Mouse (Mus musculus) liver, embryonic 14.5 days (tissue): ENCODE results near the gene Pbx1. TPM values are rescaled to one million over a fixed set of nuclear protein-coding genes. Genes with fewer than 3 reads are reported as not detected.

Source experiments
- ATAC-seq: fragments of 200-750 bp; cut with Nextera tagmentation; 2 replicates; pipeline ENCODE4 v1.8.0; 2017; ENCODE audit warnings: moderate number of reproducible peaks, mild to moderate bottlenecking, moderate library complexity; ENCODE audit not compliant: insufficient read depth
- DNase-seq, 3 experiments: peaks; one replicate each; pipeline ENCODE4 v3.0.0-alpha.2; 2012 to 2013; ENCODE audit warnings: low read depth in 3 of 3, low spot score in 3 of 3
- H3K27ac ChIP-seq: fragments of 300-500 bp; sonication (generic); 2 replicates; pipeline ENCODE4 v1.5.1; 2014; ENCODE audit warnings: moderate library complexity, mild to moderate bottlenecking, control low read depth, inconsistent platforms
- H3K27me3 ChIP-seq: fragments of 300-500 bp; sonication (generic); 2 replicates; pipeline ENCODE4 v1.6.1; 2014; ENCODE audit warnings: mild to moderate bottlenecking, low read length, moderate library complexity; ENCODE audit not compliant: control insufficient read depth, insufficient read depth
- H3K36me3 ChIP-seq: fragments of 300-500 bp; sonication (generic); replicated peaks from 2 replicates; pipeline ENCODE4 v1.6.1; 2014; ENCODE audit warnings: low read depth; ENCODE audit not compliant: control insufficient read depth, insufficient read depth
- H3K4me1 ChIP-seq, 2 experiments: fragments of 200-500 bp in 1 of 2; fragments of 300-500 bp in 1 of 2; sonication (generic) in 1 of 2; replicated peaks; 2 replicates each; pipeline ENCODE4 v1.6.1; 2012 to 2014; ENCODE audit warnings: antibody characterized with exemption in 1 of 2, inconsistent platforms in 1 of 2, low read length in 1 of 2; ENCODE audit not compliant: control insufficient read depth in 2 of 2, insufficient read depth in 2 of 2
- H3K4me2 ChIP-seq: fragments of 300-500 bp; sonication (generic); 2 replicates; pipeline ENCODE4 v1.6.1; 2014; ENCODE audit warnings: low read depth, mild to moderate bottlenecking, control low read depth, moderate library complexity
- H3K4me3 ChIP-seq, 2 experiments: fragments of 200-500 bp in 1 of 2; fragments of 300-500 bp in 1 of 2; sonication (generic) in 1 of 2; 2 replicates each; pipeline ENCODE4 v1.5.1; 2012 to 2014; ENCODE audit warnings: low read depth in 2 of 2, low read length in 2 of 2, mild to moderate bottlenecking in 2 of 2, control low read depth in 1 of 2, inconsistent platforms in 1 of 2, moderate library complexity in 1 of 2; ENCODE audit not compliant: insufficient read depth in 1 of 2
- H3K9ac ChIP-seq: fragments of 300-500 bp; sonication (generic); replicated peaks from 2 replicates; pipeline ENCODE4 v1.6.1; 2014; ENCODE audit warnings: mild to moderate bottlenecking, control low read depth, moderate library complexity
- H3K9me3 ChIP-seq: fragments of 300-500 bp; sonication (generic); 2 replicates; pipeline ENCODE4 v1.6.1; 2016; ENCODE audit warnings: low read length, mixed read lengths; ENCODE audit not compliant: control insufficient read depth
- CTCF ChIP-seq: IDR thresholded peaks from 2 replicates; pipeline ENCODE4 v1.5.1; 2016; ENCODE audit warnings: antibody characterized with exemption, low read depth, control low read depth
- EP300 ChIP-seq: IDR thresholded peaks from 2 replicates; pipeline ENCODE4 v1.6.1; 2016; ENCODE audit warnings: antibody characterized with exemption, low read depth
- WGBS: fragments of 180-500 bp; shearing (Covaris S2); extraction: QIAGEN DNeasy Blood & Tissue Kit; methylation state at CpG from one replicate; pipeline ENCODE4 v1.1.7; 2014; ENCODE audit not compliant: insufficient replicate concordance; 5-methylcytosine and 5-hydroxymethylcytosine counted together
- polyA plus RNA-seq, 2 experiments: library from polyadenylated mRNA; depleted of rRNA in 1 of 2; stranded (reverse) in 1 of 2; unstranded in 1 of 2; fragments of >200 nt; fragmentation: Nextera tagmentation in 1 of 2; extraction: Ambion mirVana in 1 of 2; gene quantifications; 2 replicates each; pipeline versions ENCODE4 v1.2.1 to v1.2.3; 2012 to 2014

Pbx1 gene
- polyA plus RNA-seq, 2 experiments, result 1.7 to 2.7 TPM

DNA sequence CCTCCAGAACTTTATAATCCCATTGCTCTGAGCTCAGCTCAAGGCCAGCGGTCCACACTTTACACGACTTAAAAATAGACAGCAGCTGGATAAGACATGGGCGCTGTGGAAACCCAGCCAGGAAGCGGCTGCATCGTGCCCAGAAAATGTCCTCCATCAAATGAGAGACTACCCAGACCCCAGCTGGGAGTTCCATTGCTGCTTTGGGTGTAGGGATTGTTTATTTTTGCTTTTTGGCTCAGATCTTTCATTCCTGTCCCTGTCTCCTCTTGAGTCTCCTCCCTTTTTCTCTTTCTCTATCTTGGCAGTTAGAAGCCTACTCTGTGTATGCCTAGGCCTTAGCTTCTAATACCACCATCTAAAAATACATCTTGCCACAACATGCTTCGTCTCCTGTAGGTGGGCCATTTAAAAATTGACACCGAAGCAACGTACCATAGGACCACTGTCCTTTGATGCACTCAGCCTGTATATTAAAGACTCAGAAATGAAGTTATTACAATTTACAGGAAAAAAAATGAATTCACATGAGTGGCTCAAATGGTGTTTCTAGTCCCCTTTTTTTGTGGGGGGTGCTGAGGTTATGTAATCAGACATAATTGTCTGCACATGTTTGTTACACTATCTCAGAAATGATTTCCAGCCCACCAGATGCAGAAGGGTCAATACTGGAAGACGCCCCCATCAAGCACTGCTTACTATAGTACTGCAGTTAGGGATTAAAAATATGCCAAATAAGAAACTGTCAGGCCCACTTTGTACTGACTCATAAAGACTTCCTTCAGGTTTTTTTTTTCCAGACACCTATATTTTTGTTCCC lies 251.2 kb downstream of the Pbx1 start:
- 71% methylated on average over 9 of the region's 9 CpGs for WGBS
- Histone ChIP-seq H3K9ac (no peak overlapping the region), H3K27ac (no peak overlapping the region), H3K9me3 (no peaks in the 10 kb centered on the region), H3K4me3 (no peak overlapping the region), H3K27me3 (no peaks in the 10 kb centered on the region), H3K4me2 (no peak overlapping the region), H3K4me1 (no peaks in the 10 kb centered on the region), H3K36me3 (no peaks in the 10 kb centered on the region)
- ATAC-seq, result no peak
- no peak for DNase-seq
- TF ChIP-seq CTCF (no peak), EP300 (no peak)

DNA sequence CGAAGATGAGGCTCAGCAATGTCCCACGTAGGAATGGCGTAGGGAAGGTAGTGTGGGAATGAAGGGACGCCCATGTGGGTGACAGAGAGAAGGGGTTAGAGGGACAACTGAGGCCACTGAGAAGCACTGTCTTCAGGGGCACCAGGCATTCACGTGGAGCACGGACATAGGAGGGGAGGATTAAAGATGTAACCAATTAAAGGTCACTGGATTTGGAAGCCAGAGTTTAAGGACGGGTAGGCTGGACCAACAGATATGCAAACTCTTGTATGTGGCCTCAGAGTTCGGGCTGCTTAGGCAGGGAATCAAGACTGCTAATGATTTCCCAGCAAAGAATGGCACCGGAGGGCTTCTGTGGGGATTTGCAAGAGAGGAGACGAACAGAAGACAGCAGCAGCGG lies 252.4 kb downstream of the Pbx1 start:
- no peaks in the 10 kb centered on the region for H3K4me1 ChIP-seq
- no peak overlapping the region for H3K9ac ChIP-seq
- H3K27ac ChIP-seq, result no peak overlapping the region
- H3K4me2 ChIP-seq, result no peak overlapping the region
- no peaks in the 10 kb centered on the region for H3K36me3 ChIP-seq
- no peak for DNase-seq
- H3K27me3 ChIP-seq, result no peaks in the 10 kb centered on the region
- no peak overlapping the region for H3K4me3 ChIP-seq
- no peak for ATAC-seq
- TF ChIP-seq CTCF (no peak), EP300 (no peak)
- no peaks in the 10 kb centered on the region for H3K9me3 ChIP-seq
- WGBS, result 69% methylated on average over 11 of the region's 11 CpGs

DNA sequence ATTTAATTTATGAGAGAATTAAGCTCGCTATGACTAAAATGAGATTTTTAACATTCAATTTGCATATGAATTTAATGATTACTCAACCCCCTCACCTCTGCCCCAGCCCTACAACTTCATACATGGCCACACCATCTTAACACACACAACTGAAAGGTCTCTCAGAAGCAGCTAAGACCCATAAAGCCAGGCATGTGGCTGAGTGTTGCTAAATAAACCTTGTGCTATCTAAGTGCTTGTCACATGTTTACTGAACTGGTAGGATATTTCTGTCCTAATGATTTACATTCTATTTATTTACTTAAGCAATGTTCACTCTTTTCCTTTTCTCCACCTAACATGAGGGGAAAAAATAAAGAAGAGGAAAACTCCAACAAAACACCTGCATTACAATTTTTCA lies 253.5 kb downstream of the Pbx1 start:
- Histone ChIP-seq H3K36me3 (no peaks in the 10 kb centered on the region), H3K4me1 (no peaks in the 10 kb centered on the region), H3K27me3 (no peaks in the 10 kb centered on the region), H3K9ac (no peak overlapping the region), H3K4me2 (no peak overlapping the region), H3K9me3 (no peaks in the 10 kb centered on the region), H3K27ac (no peak overlapping the region), H3K4me3 (no peak overlapping the region)
- no peak for ATAC-seq
- no peak for TF ChIP-seq CTCF
- TF ChIP-seq EP300, result no peak
- DNase-seq, result no peak
- 46% methylated on average over 1 of the region's 1 CpGs for WGBS

DNA sequence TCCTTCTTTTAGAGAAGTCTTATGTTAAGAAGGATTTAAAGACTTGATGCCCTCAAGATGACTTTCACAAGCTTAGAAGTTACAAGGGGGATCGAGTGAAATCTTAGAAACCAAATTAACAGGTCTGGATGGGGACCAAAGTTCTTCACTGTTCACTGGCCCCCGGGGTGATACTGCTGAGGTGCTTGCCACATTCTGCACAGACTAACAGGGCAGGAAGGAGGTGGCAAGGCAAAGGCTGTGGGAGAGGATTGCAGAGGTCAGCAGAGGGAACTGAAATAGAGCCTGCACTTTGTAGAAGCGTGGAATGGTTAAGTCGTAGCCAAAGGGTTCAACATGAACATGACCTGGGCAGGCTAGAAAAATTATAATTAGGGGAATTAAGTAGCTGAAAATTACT lies 256.5 kb downstream of the Pbx1 start:
- no peaks in the 10 kb centered on the region for H3K9me3 ChIP-seq
- H3K4me1 ChIP-seq, result no peaks in the 10 kb centered on the region
- WGBS, result 70% methylated on average over 4 of the region's 4 CpGs
- TF ChIP-seq CTCF (no peak), EP300 (no peak)
- H3K4me3 ChIP-seq, result no peak overlapping the region
- no peak overlapping the region for H3K4me2 ChIP-seq
- H3K9ac ChIP-seq, result no peak overlapping the region
- no peaks in the 10 kb centered on the region for H3K36me3 ChIP-seq
- no peaks in the 10 kb centered on the region for H3K27me3 ChIP-seq
- DNase-seq, result no peak
- no peak for ATAC-seq
- H3K27ac ChIP-seq, result no peak overlapping the region

DNA sequence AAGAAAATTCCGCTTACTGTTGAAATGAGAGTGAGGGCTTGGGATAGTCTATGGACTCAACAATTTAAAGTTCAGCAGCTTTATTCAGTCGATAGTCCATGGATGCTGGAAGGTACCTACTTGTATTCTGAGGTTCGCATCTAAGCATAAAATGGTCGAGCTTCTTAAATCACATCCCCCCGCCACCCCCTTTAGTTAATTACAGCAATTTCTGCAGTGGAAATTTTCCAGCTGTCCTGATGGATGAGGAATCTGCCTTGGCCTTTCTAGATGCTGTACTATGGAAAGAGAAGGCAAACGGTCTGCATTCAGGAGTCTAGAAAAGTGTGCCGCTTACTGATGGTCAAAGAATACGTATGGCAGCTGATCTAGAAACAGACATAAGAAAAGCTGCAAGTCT lies 262.3 kb downstream of the Pbx1 start:
- H3K4me3 ChIP-seq, result no peak overlapping the region
- no peak overlapping the region for H3K4me2 ChIP-seq
- H3K36me3 ChIP-seq, result no peaks in the 10 kb centered on the region
- H3K4me1 ChIP-seq, result no peaks in the 10 kb centered on the region
- H3K9me3 ChIP-seq, result no peaks in the 10 kb centered on the region
- no peak overlapping the region for H3K9ac ChIP-seq
- no peaks in the 10 kb centered on the region for H3K27me3 ChIP-seq
- no peak for TF ChIP-seq EP300
- TF ChIP-seq CTCF, result no peak
- DNase-seq, result no peak
- no peak overlapping the region for H3K27ac ChIP-seq
- no peak for ATAC-seq
- 73% methylated on average over 8 of the region's 8 CpGs for WGBS
